Mouse (Mus musculus) embryonic facial prominence, embryonic 10.5 days (tissue): ENCODE measurements around the gene Ube2e2. TPM values are rescaled to one million over a fixed set of nuclear protein-coding genes. Genes with fewer than 3 reads are reported as not detected.
"Not testable (repeated sequence)": the region's sequence is repeated elsewhere in the genome, so short reads cannot be mapped to it uniquely, and the experiment has no call there.

Experiments used
- DNase-seq: peaks from one replicate; pipeline ENCODE4 v3.0.0-alpha.2; 2017; ENCODE audit warnings: low spot score
- H3K27ac ChIP-seq: fragments of 300-500 bp; sonication (generic); replicated peaks from 2 replicates; pipeline ENCODE4 v1.5.1; 2016; ENCODE audit warnings: mild to moderate bottlenecking
- H3K27me3 ChIP-seq: fragments of 300-500 bp; sonication (generic); replicated peaks from 2 replicates; pipeline ENCODE4 v1.6.1; 2016; ENCODE audit warnings: low read depth, mild to moderate bottlenecking; ENCODE audit not compliant: poor library complexity, severe bottlenecking
- H3K36me3 ChIP-seq: fragments of 300-500 bp; sonication (generic); replicated peaks from 2 replicates; pipeline ENCODE4 v1.6.1; 2016; ENCODE audit warnings: mild to moderate bottlenecking, moderate library complexity
- H3K4me1 ChIP-seq: fragments of 300-500 bp; sonication (generic); 2 replicates; pipeline ENCODE4 v1.6.1; 2016
- H3K4me3 ChIP-seq: fragments of 300-500 bp; sonication (generic); 2 replicates; pipeline ENCODE4 v1.5.1; 2016; ENCODE audit warnings: mild to moderate bottlenecking, moderate library complexity
- H3K9me3 ChIP-seq: fragments of 300-500 bp; sonication (generic); 2 replicates; pipeline ENCODE4 v1.6.1; 2016; ENCODE audit warnings: mild to moderate bottlenecking
- WGBS: fragments of 180-500 bp; shearing (Covaris S2); methylation state at CpG from one replicate; pipeline ENCODE4 v1.1.7; 2016; 5-methylcytosine and 5-hydroxymethylcytosine counted together
- polyA plus RNA-seq: library from polyadenylated mRNA; unstranded; fragments of >200 nt; fragmentation: Nextera tagmentation; extraction: Ambion mirVana; gene quantifications from 2 replicates; pipeline ENCODE4 v1.2.1, GENCODE M21; 2016

The Ube2e2 gene
- polyA plus RNA-seq, 1 experiment from 2014 or later = 45.3 TPM

DNA sequence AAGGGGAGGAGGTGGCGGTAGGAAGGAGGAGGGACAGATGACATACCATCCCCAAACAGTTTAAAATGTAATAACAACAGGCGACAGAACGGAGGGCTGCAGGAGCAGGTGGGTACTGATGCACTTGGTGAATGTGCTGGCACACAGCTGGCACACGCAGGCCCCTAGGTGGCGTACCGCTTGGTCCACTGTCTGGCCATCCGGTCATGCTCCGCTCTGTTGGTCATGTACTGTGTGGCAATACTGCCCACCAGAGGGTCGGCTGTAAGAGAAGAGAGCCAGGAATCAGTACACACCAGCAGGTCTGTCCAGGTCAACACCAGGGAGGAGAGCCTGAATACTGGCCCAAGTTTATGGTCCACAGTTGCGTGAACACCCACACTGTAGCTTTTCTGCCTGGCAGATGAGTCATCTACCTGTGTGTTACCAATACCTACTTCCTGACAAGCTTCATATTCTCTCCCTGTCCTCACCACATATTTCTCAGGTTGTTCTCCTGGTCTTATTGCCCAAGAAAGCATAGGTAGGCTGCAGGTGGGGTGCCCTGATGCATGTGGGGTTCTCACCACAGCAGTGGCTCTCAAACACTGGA lies 319.8 kb downstream of the Ube2e2 start:
- Histone ChIP-seq H3K36me3 (no peaks in the 10 kb centered on the region), H3K4me3 (no peak overlapping the region), H3K27me3 (peaks cover 7% of the 10 kb centered on the region; the same call in 1 of the 2 replicates), H3K27ac (no peak overlapping the region), H3K4me1 (peaks cover 7% of the 10 kb centered on the region), H3K9me3 (no peaks in the 10 kb centered on the region)
- WGBS = 81% methylated on average over 10 of the region's 10 CpGs
- no peak for DNase-seq

DNA sequence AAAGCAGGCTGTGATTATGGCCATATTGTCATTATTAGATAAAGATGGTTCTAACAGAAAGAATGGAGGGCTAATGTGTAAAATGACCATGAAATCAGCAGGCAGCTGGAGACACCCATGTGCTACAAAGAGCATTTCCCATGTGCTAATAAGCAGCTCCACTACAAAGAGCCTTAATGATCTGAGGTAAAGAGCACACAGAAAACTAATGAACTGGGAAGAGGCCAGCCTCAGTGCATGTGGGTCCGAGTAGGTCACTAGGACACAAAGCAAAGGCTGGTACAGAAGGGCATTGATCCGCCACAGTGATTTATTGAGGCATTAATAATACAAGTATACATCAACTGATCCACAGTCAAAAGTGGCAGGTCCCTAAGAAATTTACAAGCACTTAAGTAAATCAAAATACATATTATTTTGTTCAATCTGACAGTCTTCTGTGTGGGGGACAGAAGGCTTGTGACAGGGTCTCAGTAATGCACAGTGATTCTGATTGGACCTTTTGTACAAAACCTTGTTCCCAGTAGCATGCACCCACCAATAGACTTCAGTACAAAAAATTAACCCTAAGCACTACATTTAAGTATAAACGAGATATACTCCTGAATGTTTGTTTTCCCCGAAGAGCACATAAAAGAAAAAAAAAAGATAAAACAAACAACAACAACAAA lies 320.6 kb downstream of the Ube2e2 start:
- Histone ChIP-seq H3K4me3 (no peak overlapping the region), H3K36me3 (no peaks in the 10 kb centered on the region), H3K27me3 (peaks cover 7% of the 10 kb centered on the region; the same call in 1 of the 2 replicates), H3K4me1 (peaks cover 7% of the 10 kb centered on the region), H3K9me3 (no peaks in the 10 kb centered on the region), H3K27ac (no peak overlapping the region)
- DNase-seq = no peak
- 71% methylated on average over 4 of the region's 4 CpGs for WGBS

- 60% methylated on average over 4 of the region's 4 CpGs for WGBS
- no peak overlapping the region for H3K4me3 ChIP-seq
- no peaks in the 10 kb centered on the region for H3K9me3 ChIP-seq
- no peak overlapping the region for H3K27ac ChIP-seq
- H3K27me3 ChIP-seq = peaks cover 7% of the 10 kb centered on the region; the same call in 1 of the 2 replicates
- H3K36me3 ChIP-seq = no peaks in the 10 kb centered on the region
- peaks cover 7% of the 10 kb centered on the region for H3K4me1 ChIP-seq
- DNase-seq = no peak
Measured at GRCm38 (mm10) chr14:18572852-18573251, 321.2 kb downstream of the Ube2e2 start.

DNA sequence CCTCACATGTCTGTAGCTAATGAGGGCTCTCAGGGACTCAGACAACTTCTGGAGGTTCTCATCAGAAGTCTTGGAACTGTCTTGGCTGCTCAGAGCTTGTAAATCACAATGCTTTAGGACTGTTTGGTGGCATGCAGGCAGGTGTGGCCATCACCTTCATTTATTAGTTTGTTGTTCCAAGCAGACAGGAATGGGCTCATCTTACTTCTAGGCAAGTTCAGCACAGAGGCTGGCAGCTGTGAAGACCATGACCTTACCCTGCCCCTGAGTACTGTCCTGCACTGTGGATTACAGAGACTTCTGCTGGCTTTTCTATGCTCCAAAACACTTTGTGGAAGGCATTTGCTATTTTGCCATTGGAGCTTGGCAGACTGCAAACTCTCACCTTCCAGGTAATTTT lies 324.5 kb downstream of the Ube2e2 start:
- Histone ChIP-seq H3K27ac (no peak overlapping the region), H3K4me3 (no peak overlapping the region), H3K9me3 (no peaks in the 10 kb centered on the region), H3K27me3 (no peaks in the 10 kb centered on the region), H3K36me3 (no peaks in the 10 kb centered on the region), H3K4me1 (peaks cover 4% of the 10 kb centered on the region)
- DNase-seq = no peak

DNA sequence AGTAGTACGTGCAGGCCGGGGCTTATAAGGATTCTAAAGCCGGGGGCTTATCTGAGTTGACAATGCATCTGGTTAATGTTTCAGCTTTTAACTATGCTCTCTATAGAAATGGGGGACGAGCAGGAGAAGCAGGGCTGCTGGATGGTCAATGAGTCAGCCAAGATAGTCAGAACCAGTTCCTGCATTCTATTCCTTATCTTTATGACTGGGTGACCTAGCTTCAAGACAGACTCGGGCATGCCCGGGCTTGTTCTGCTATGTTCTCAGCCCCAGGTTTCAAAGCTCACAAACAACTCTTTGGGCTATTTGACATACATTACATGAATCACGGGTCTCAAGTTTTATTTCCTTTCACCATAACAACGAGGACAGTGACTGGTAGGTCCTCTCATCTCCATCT lies 329.1 kb downstream of the Ube2e2 start:
- H3K27me3 ChIP-seq, H3K36me3 ChIP-seq, DNase-seq, H3K4me1 ChIP-seq, H3K27ac ChIP-seq, H3K4me3 ChIP-seq: not testable (repeated sequence)
- WGBS = 87% methylated on average over 8 of the region's 8 CpGs
- peaks cover 12% of the 10 kb centered on the region for H3K9me3 ChIP-seq

GRCm38 (mm10) chr14:18555287-18555686 lies 338.8 kb downstream of the Ube2e2 start:
- Histone ChIP-seq H3K36me3 (no peaks in the 10 kb centered on the region), H3K4me1 (peaks cover 3% of the 10 kb centered on the region; the same call in 1 of the 2 replicates), H3K9me3 (no peaks in the 10 kb centered on the region), H3K4me3 (no peak overlapping the region), H3K27ac (no peak overlapping the region), H3K27me3 (no peaks in the 10 kb centered on the region)
- 74% methylated on average over 1 of the region's 1 CpGs for WGBS
- no peak for DNase-seq

DNA sequence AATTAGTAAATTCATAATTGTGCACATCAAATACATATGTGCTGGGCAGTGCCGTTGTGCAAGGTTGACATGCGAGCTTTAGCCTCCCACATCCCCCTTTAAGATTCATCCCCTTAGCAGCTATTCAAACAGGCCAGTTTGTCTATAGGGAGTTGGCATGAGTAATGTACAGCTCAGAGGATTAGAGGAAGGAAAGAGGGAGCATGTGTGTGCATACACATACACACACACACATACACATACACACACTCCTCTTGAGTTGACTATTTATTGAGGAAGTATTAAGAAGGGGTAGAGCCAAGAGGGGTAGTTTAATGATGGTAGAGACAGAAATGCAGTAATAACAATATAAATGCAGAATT lies 339.5 kb downstream of the Ube2e2 start:
- Histone ChIP-seq H3K4me3 (no peak overlapping the region), H3K27me3 (no peaks in the 10 kb centered on the region), H3K36me3 (no peaks in the 10 kb centered on the region), H3K4me1 (peaks cover 3% of the 10 kb centered on the region; the same call in 1 of the 2 replicates), H3K27ac (no peak overlapping the region), H3K9me3 (no peaks in the 10 kb centered on the region)
- DNase-seq = no peak
- 67% methylated on average over 2 of the region's 2 CpGs for WGBS

GRCm38 (mm10) chr14:18553987-18554626 lies 340.0 kb downstream of the Ube2e2 start:
- Histone ChIP-seq H3K9me3 (no peaks in the 10 kb centered on the region), H3K4me1 (peaks cover 3% of the 10 kb centered on the region; the same call in 1 of the 2 replicates), H3K27me3 (no peaks in the 10 kb centered on the region), H3K4me3 (no peak overlapping the region), H3K36me3 (no peaks in the 10 kb centered on the region), H3K27ac (no peak overlapping the region)
- WGBS = 60% methylated on average over 3 of the region's 3 CpGs
- no peak for DNase-seq

DNA sequence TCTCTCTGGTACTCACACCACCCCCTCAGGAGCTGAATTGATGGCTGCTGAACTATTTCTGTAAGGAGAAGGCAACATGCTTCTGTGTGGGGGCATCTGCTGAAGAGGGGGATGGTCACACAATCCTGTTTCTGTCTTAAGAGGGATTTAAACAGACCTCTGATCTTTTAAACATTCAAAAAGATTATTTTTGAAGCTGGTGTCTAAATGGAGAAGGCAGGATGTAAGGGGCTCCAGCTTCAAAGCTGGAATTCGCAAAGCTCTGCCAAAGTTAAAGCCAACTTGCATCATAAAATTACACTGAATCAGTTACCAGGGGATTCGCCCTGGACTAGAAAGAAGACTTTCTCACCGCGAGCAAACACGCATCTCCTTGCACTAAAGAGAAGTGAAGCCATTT lies 346.5 kb downstream of the Ube2e2 start:
- Histone ChIP-seq H3K36me3 (no peaks in the 10 kb centered on the region), H3K27ac (no peak overlapping the region), H3K4me1 (no peaks in the 10 kb centered on the region), H3K9me3 (no peaks in the 10 kb centered on the region), H3K4me3 (no peak overlapping the region), H3K27me3 (no peaks in the 10 kb centered on the region)
- 83% methylated on average over 5 of the region's 5 CpGs for WGBS
- DNase-seq = no peak

GRCm38 (mm10) chr14:18539092-18539491 lies 355.0 kb downstream of the Ube2e2 start:
- H3K9me3 ChIP-seq, H3K36me3 ChIP-seq, DNase-seq, H3K4me3 ChIP-seq, H3K27ac ChIP-seq, H3K27me3 ChIP-seq, H3K4me1 ChIP-seq: not testable (repeated sequence)
- 74% methylated on average over 4 of the region's 4 CpGs for WGBS

GRCm38 (mm10) chr14:18530899-18531298 lies 363.2 kb downstream of the Ube2e2 start:
- Histone ChIP-seq H3K27me3 (no peaks in the 10 kb centered on the region), H3K4me3 (no peak overlapping the region), H3K4me1 (no peaks in the 10 kb centered on the region), H3K9me3 (0 out of 2 replicates have a peak, but pooled peaks cover 3% of the 10 kb centered on the region), H3K36me3 (no peaks in the 10 kb centered on the region), H3K27ac (no peak overlapping the region)
- 69% methylated on average over 2 of the region's 2 CpGs for WGBS
- no peak for DNase-seq

DNA sequence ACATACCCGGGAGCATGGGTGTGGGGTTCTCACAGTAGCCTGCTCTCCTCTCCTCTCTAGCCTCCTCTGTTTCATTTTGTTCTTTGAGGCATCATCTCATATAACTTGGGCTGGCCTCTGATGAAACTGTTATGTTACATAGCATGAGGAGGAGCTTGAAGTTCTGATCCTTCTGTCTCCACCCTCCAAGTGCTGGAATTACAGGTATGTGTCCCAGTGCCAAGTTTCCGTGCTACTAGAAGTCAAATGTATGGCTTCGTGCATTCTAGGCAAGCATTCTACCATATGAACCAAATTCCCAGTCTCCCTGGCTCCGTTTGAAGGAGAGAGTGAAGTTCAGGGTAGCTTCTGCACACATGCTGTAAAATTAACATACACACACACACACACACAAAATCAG lies 363.6 kb downstream of the Ube2e2 start:
- no peaks in the 10 kb centered on the region for H3K36me3 ChIP-seq
- DNase-seq = no peak
- no peak overlapping the region for H3K4me3 ChIP-seq
- H3K4me1 ChIP-seq = no peaks in the 10 kb centered on the region
- no peaks in the 10 kb centered on the region for H3K27me3 ChIP-seq
- no peak overlapping the region for H3K27ac ChIP-seq
- WGBS = 80% methylated on average over 4 of the region's 4 CpGs
- 0 out of 2 replicates have a peak, but pooled peaks cover 3% of the 10 kb centered on the region for H3K9me3 ChIP-seq
